Mouse (Mus musculus): Measurements from ENCODE around the gene Scrt2. TPM values are rescaled to one million over a fixed set of nuclear protein-coding genes. Genes with fewer than 3 reads are reported as not detected.

Gene Scrt2
- total RNA-seq, 1 experiment from 2014 or later = not detected

- ATAC-seq (replicated peaks; ENCODE audit: insufficient number of reproducible peaks, low FRiP score, low TSS enrichment, poor library complexity, severe bottlenecking) = no peak
Measured at GRCm38 (mm10) chr2:152075294-152075889, 5.9 kb upstream of the Scrt2 start.

- ATAC-seq (replicated peaks; ENCODE audit: insufficient number of reproducible peaks, low FRiP score, low TSS enrichment, poor library complexity, severe bottlenecking) = no peak
Measured at GRCm38 (mm10) chr2:152077337-152077736, 4.0 kb upstream of the Scrt2 start.

- no peak for ATAC-seq (replicated peaks; ENCODE audit: insufficient number of reproducible peaks, low FRiP score, low TSS enrichment, poor library complexity, severe bottlenecking)
Measured at GRCm38 (mm10) chr2:152081641-152082448, 516 bp downstream of the Scrt2 start.

GRCm38 (mm10) chr2:152082456-152083285 is 1.3 kb downstream of the Scrt2 start:
- no peak for ATAC-seq (replicated peaks; ENCODE audit: insufficient number of reproducible peaks, low FRiP score, low TSS enrichment, poor library complexity, severe bottlenecking)

- no peak for ATAC-seq (replicated peaks; ENCODE audit: insufficient number of reproducible peaks, low FRiP score, low TSS enrichment, poor library complexity, severe bottlenecking)
Measured at GRCm38 (mm10) chr2:152083411-152083810, 2.1 kb downstream of the Scrt2 start.

- no peak for ATAC-seq (replicated peaks; ENCODE audit: insufficient number of reproducible peaks, low FRiP score, low TSS enrichment, poor library complexity, severe bottlenecking)
Measured at GRCm38 (mm10) chr2:152084298-152084697, 3.0 kb downstream of the Scrt2 start.

GRCm38 (mm10) chr2:152085414-152085813 is 4.1 kb downstream of the Scrt2 start:
- no peak for ATAC-seq (replicated peaks; ENCODE audit: insufficient number of reproducible peaks, low FRiP score, low TSS enrichment, poor library complexity, severe bottlenecking)

- no peak for ATAC-seq (replicated peaks; ENCODE audit: insufficient number of reproducible peaks, low FRiP score, low TSS enrichment, poor library complexity, severe bottlenecking)
Measured at GRCm38 (mm10) chr2:152086451-152086850, 5.1 kb downstream of the Scrt2 start.

- no peak for ATAC-seq (replicated peaks; ENCODE audit: insufficient number of reproducible peaks, low FRiP score, low TSS enrichment, poor library complexity, severe bottlenecking)
Measured at GRCm38 (mm10) chr2:152087111-152087510, 5.8 kb downstream of the Scrt2 start.

GRCm38 (mm10) chr2:152089078-152089477 is 7.7 kb downstream of the Scrt2 start:
- 0 out of 2 replicates have a peak, but pooled peaks have one; percentile 57 for ATAC-seq (replicated peaks; ENCODE audit: insufficient number of reproducible peaks, low FRiP score, low TSS enrichment, poor library complexity, severe bottlenecking)

- ATAC-seq (replicated peaks; ENCODE audit: insufficient number of reproducible peaks, low FRiP score, low TSS enrichment, poor library complexity, severe bottlenecking) = no peak
Measured at GRCm38 (mm10) chr2:152089581-152089980, 8.3 kb downstream of the Scrt2 start.

- ATAC-seq (replicated peaks; ENCODE audit: insufficient number of reproducible peaks, low FRiP score, low TSS enrichment, poor library complexity, severe bottlenecking) = no peak
Measured at GRCm38 (mm10) chr2:152090486-152090885, 9.2 kb downstream of the Scrt2 start.

- ATAC-seq (replicated peaks; ENCODE audit: insufficient number of reproducible peaks, low FRiP score, low TSS enrichment, poor library complexity, severe bottlenecking) = no peak
Measured at GRCm38 (mm10) chr2:152091342-152092056, 10.2 kb downstream of the Scrt2 start.

GRCm38 (mm10) chr2:152092927-152093326 is 11.6 kb downstream of the Scrt2 start:
- ATAC-seq (replicated peaks; ENCODE audit: insufficient number of reproducible peaks, low FRiP score, low TSS enrichment, poor library complexity, severe bottlenecking) = no peak

- no peak for ATAC-seq (replicated peaks; ENCODE audit: insufficient number of reproducible peaks, low FRiP score, low TSS enrichment, poor library complexity, severe bottlenecking)
Measured at GRCm38 (mm10) chr2:152093356-152093792, 12.0 kb downstream of the Scrt2 start.

- no peak for ATAC-seq (replicated peaks; ENCODE audit: insufficient number of reproducible peaks, low FRiP score, low TSS enrichment, poor library complexity, severe bottlenecking)
Measured at GRCm38 (mm10) chr2:152094856-152095545, 13.7 kb downstream of the Scrt2 start.

GRCm38 (mm10) chr2:152096922-152097321 is 15.6 kb downstream of the Scrt2 start:
- ATAC-seq (replicated peaks; ENCODE audit: insufficient number of reproducible peaks, low FRiP score, low TSS enrichment, poor library complexity, severe bottlenecking) = no peak

GRCm38 (mm10) chr2:152097916-152098315 is 16.6 kb downstream of the Scrt2 start:
- ATAC-seq (replicated peaks; ENCODE audit: insufficient number of reproducible peaks, low FRiP score, low TSS enrichment, poor library complexity, severe bottlenecking) = no peak
